Mouse (Mus musculus): ENCODE results near the gene Micu1. TPM values are rescaled to one million over a fixed set of nuclear protein-coding genes. Genes with fewer than 3 reads are reported as not detected.

Micu1 gene
- total RNA-seq, 2 experiments from 2014 or later: 59.2 to 67.9 TPM

DNA sequence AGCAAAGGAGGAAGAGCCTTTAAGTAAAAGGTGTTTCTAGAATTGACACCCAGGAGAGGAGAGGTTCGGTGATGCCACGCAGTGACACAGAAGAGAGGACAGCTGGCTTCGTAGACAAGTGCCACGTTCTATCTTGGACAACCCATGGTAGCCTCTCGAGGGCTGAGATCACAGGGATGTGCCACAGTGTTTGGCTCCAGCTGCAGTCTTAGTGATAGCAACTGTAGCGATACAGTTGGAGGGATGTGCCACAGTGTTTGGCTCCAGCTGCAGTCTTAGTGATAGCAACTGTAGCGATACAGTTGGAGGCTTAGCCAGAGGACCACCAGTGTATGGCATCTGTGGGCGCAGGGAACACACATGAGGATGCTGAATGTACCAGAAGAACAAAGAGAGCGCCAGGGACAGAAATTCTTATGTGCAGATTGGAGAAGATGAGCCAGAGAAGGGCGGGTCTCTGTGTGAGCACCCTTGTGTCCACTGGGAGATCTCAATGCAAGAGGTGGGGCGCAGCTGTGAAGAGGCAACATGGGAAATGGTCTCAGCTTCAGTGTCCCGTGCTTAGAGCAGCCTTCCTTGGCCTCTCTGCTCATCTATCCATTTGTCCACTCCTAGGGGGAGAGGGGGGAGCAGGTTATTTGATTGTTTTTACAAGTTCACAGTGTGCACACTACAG is 98.7 kb downstream of the Micu1 start:
- no peak for DNase-seq (ENCODE audit: low spot score in 2 of 2)

DNA sequence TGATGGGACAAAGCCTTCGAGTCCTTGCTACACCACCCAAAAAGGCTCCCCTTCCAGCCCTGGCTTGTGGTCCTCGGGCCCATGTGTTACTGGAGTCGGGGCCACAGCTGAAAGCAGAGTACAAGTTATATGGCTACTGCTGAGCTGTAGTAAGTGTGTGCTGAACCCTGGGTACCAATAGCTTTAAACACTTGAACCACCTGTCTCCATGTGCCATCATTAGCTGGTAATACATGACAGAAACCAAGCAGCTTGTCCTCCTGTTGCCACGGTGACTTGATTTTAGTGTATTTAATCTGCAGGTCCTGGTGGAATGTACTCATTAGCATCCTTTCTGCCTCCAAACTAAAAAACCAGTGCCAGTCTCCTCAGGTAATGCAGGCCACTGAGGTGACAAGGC is 106.4 kb downstream of the Micu1 start:
- DNase-seq (ENCODE audit: low spot score in 2 of 2): no peak

DNA sequence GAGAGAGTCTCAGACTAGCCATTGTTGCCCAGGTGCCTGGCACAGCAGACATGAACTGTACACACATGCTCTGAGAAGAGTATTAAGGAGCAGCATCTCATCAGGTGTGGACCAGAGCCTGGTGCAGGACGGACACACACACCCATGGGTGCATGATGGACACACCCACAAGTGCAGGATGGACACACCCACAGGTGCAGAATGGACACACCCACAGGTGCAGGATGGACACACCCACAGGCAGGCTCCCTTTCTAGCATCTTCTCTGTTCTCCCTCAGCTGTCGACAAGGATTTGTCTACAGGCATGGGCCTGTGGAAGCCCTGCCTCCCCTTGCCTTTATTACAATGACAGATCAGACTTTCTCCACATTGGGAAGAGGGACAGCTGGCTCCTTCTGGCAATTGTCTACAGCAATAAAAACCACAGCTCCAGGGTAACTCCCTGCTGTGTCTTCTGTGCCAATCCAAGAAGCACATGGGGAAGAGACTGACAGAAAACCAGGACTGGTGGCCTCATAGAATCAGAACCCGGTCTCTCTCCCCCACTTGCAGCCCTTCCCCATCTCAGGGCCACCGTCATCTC is 107.8 kb downstream of the Micu1 start:
- DNase-seq (ENCODE audit: low spot score in 2 of 2): no peak

DNA sequence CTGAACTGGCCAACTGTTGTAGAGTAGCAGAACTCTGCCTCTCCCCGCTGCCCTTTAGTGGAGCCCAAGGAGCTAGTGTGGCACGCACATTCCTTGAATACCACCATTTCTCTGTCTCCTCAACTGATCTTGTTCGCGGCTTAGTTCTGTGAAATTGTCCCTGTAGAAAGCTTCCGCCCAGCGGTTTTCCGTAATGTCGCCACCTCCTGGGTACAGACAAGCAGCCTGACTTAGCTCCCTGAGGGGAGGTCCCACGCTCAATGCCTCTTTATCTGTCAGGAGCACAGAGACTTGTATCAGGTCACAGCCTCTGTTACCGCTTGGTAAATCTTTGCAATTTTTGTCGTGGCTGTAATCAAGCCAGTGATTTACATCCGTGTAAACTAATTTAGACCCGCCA is 110.7 kb downstream of the Micu1 start:
- DNase-seq (ENCODE audit: low spot score in 2 of 2): no peak

DNA sequence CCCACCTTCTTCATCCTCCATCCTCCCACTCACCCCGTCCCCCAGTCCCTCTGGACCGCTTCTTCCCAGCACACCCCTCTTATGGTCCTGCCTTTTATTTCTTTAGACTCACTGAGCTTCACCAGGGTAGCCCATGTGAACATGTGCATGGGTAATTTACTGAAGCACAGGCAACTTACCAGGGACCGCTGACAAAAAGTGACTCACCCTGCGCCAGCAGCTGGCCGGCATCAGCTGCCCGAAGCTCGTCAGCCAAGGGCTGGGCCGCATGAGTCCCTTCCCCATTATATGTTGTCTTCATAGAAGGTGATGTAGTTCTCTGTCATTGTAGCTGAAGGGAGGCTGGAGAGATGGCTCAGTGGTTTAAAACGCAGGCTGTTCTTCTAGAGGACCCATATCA is 111.5 kb downstream of the Micu1 start:
- DNase-seq (ENCODE audit: low spot score in 2 of 2): no peak

DNA sequence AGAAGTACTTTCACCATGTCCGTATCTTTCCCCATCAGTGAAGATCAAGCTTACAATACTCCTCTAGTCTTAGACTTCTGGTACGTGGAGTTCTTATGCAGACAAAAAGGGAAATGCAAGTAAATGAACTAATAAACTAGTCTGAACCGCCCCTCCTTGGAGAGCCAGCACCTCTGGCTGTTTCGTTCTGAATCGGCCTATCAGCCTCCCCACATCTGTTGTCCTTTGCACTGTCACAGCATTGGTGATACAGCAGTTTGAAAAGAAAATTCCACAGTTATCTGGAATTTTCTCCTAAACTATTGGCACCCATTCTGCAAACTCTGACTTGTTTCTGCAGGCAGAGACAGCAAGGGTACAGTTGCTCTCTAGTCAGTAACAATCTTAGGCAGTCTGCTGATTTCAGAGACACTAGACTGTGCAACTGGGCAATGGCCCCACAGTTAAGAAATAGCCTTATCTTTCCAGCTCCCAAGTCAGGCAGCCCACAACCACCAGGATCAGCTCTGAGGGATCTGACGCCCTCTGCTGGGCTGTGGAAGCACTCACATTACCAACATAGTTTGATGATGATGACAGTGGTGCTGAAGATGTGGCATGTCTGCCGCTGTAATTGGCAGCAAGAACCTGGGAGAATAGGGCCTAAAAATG is 112.4 kb downstream of the Micu1 start:
- DNase-seq (ENCODE audit: low spot score in 2 of 2): peak; percentile 30 to 40

DNA sequence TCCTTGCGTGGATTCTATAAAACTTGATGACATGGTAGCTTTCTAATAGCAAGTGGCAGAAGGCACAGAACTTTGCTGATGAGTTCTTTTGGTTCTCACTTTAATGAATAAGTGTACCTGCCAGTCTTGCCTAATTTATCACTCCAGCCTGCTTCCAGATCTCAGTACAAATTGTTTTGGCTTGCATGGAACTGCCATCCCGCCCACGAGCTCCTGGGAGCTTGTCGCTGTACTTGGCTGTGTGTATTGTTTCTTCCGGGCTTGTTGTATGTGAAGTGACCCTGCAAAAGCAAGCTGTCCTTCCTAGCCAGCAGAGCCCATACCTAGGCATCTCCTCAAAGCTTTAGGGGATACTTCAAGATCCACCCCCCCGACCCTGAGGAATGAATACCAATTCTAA is 114.3 kb downstream of the Micu1 start:
- no peak for DNase-seq (ENCODE audit: low spot score in 2 of 2)

DNA sequence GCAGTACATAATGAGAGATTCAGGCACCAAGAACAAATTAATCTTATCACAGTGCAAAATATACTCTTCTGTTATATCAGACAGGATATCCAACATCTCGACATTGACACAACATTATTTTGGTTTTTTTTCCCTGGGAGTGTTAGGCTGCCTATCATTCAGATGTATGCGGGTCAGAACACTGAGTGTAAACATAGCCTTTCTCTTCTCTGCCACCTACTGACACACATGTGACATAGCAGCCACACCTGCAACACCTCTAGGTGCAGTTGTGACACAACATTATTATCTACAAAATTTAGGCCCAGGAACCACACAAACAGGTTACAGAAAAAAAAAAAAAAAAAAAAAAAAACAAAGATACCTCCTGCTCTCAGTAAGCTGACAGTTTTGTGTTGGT is 115.3 kb downstream of the Micu1 start:
- DNase-seq (ENCODE audit: low spot score in 2 of 2): no peak

DNA sequence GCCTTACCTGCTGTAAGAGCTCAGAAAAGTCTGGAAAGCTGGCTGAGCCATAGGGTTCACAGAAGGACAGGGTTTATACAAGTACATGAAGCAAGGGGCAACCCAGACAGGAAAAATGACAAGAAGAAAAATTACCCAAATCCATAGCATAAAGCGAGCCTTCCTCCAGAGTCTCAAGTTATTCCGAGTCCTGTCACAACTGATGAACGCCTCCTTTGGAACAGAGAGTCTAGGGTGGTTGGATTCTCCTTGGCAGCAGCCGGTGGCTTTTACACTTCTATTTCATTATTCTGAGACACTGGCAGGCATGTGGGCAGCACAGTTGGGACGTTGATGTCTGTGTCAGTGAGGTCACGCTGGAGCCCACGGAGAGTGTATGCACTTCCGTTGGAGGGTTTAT is 115.7 kb downstream of the Micu1 start:
- no peak for DNase-seq (ENCODE audit: low spot score in 2 of 2)

DNA sequence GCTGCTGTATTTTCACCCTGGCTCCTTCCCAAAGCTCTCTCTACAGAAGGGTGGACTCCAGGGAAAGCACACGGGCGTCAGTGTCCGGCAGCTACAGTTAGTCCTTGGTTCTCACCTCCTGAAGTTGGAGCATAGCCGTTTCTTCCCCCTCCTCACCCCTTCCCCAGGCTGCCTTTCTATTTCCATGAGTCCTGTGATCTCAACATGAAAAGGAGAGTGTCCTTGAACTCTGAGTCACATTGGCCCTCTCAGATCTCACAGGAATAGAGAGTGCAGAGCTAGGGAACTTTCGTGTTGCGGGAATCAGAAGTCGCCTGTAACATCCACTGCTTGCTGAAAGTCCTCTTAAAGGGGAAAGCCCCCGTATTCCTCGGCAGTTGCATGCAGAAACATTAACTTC is 116.9 kb downstream of the Micu1 start:
- DNase-seq (ENCODE audit: low spot score in 2 of 2): no peak

DNA sequence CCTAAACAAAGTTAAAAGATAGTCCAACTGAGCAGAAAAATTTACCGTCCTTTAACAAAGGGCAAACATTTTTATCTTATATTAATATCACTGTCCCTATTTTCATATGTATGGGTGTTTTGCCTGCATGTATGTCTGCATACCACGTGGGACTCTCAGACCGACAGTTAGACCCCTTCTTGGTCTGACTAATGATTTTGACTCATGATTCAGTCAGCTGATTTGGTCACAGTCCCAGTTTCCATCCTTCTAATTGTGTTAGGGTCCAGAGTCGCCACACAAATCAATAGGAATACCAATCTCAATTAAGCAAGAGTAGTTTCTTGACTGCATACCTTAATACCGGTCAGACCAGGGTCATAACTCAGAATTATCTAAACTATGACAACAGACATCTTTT is 118.6 kb downstream of the Micu1 start:
- no peak for DNase-seq (ENCODE audit: low spot score in 2 of 2)

DNA sequence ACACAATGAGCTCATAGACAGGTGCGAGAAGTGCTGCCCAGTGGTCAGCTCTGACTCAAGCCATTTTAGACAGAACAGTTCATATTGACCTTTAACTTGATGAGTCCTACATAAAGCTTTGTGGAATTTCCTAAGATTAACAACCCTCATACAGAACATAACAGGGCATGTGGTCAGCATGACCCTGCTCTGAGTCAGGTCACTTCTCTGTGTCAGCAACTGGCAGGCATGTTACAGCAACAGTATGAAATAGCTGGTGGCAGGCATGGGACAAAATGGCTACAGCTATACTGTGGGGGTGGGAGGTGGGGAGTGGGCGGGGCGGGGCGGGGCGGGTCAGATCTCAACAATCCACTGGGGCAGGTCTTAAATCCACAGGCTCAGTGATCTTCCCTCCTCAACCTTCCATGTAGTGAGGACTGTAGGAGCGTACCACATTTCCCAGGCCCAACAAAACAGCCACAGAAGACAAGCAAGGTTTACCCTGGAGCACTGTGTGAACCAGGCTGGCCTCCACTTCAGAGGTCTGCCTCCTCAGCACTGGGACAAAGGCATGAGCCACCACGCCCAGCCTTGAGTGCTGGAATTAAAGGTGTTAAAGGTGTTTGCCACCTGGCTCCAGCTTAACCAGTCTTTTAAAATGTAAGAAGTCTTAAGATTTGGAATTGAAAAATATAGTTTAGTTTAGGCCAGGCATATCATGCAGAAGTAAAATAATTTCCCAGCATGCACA is 119.2 kb downstream of the Micu1 start:
- DNase-seq (ENCODE audit: low spot score in 2 of 2): no peak

DNA sequence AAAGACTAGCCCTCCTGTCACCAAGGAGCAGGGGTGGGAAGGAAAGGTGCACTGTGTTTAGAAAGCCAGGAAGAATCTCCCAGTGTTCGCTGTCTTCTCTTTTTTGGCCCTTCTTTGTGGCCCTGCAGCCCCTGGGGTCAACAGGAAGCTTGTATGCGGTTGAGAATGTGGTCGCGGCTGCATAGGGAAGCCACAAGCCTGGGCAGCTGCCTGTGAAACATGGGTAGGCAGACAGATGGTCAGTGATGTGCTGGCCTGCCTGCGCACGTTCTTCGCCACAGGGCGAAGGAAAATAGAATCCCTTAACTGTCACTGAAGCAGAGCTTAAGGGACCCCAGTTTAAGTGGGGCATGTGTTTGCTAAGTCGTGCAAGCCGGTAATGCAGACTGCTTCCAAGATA is 120.6 kb downstream of the Micu1 start:
- DNase-seq (ENCODE audit: low spot score in 2 of 2): no peak

DNA sequence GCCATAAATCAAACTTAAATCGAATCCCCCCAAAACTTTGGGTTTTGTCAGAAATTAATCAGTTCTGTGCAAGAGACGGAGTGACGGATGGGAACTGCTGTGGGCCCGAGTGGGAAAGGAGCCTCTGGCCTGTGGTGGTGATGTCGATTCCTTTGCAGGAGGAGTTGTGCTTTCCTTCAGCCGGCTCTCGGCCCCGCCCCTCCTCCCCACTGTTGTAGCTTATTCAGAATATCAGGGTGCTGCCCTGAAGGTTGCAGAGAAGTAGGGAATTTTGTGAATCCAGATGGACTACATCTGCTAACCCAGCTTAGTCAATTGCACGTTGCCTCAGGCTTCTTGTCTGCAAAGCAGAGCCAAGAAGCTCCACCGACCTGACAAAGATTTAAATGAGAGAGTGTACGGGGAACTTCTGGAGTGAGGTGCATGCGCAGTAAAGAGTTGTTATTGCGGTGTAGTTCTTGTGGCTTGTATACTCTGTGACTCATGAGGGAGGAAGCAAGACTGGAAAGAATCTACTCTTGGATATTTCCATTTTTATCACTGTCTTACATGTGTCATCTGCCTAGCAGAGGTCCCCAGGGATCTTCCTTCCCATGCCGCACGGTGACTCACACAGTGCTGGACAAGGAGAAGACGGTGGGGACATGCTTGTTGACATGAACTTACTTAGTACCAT is 123.0 kb downstream of the Micu1 start:
- peak in 1 of 2 experiments; percentile 35 for DNase-seq (ENCODE audit: low spot score in 2 of 2)

DNA sequence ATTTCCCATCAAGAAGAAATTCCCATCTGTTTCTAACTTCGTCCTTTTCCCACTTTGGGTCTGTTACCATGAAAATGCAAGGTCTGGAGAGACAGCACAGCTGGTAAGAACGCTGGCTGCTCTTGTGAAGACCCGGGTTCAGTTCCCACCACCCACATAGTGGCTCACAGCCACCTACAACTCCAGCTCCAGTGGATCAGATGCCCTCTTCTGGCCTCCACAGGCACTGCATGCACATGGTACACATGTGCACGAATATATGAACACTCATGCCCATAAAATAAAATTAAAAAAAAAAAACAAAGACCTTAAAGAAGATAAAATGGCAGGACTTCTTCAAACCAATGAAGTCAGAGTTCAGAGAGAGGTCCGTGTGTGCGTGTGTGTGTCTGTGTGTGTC is 127.6 kb downstream of the Micu1 start:
- no peak for DNase-seq (ENCODE audit: low spot score in 2 of 2)

DNA sequence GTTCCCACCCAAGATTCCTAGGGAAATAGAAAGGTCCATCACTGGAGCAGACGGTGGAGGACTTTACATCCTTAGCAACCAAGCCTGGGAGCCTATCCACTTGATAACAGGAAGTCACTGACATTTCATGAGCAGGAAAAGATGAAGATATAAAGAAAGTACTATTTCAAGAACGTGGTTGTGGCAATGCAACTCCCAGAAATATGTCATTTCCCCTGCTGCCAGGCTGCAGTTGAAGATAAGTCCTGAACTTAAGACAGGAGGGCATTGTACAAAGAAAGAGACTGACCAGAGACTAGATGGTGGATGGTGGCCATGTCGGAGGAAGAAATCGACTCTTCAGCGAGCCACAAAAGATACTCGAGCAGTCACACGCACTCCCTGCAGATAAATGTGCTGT is 129.7 kb downstream of the Micu1 start:
- no peak for DNase-seq (ENCODE audit: low spot score in 2 of 2)

DNA sequence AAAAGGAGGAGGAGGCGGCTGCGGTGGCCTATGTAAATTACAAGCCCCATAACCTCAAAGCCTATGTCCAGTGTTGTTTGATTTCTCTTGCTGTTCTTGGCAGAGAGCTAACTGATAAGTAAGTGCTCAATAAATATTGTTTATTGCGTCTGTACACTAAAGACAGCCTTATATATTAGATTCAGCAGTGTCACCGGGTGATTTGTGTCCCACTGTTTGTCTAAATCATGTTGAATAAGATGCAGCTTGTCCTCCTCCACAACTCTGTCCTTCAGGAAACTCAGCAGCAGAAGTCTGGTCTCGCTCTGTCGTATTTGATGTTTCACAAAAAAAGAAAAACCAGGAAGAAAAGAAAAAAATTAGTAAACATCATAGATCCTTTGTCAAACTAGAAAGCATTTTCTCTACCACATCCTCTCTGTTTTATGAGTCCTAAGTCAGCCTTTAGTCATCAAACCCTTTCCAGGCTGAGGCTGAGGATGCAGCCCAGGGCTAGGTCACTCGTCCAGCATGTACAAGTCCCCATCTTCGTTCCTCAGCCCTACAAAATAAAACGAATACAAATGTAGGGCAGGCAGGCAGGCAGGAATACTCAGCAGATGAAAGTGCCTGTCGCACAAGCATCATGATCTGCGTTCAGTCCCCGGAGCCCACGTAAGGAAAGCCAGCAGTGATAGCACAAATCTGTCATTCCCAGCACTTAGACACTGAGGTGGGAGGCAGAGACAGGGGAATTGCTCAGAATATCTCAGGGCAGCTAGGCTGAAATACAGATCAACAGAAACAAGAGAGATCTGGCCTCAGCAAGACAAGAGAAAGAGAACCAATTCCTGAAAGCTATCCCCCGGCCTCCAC is 133.3 kb downstream of the Micu1 start:
- DNase-seq (ENCODE audit: low spot score in 2 of 2): no peak

DNA sequence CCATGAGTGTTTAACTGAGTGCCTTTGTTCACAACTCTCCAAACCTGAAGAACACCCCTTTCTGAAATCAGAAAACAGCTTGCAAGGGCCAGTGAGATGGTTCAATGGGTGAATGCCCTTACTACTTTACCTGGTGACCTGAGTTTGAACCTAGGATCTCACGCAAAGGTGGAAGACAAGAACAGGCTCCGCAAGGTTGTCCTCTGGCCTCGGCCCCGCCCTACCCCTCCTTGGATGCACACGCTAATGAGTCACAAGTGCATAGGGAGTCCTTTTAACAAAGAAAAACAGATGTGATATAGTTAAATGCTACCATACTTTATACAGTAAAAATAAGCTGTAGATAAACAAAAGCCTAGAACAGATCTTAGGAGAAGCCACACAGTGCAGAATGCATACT is 135.2 kb downstream of the Micu1 start:
- no peak for DNase-seq (ENCODE audit: low spot score in 2 of 2)

DNA sequence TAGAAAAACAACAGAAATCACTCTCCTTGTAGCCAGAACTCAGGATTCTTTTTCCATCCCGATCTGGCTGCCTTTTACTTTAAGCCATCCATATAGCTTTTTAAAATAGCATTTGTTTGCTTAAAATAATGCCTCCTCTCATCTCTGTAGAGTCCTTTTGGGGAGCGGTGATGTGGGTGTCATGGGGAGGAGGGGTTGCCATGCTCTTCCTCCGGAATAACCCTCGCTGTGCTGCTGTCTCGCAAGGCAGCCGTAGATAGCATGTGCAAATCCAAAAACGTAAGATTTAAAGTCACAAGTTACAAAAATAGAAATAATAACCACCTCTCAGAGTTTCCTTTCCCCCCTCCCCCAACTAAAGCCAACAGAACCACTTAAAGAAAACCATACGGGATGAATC is 139.2 kb downstream of the Micu1 start:
- DNase-seq (ENCODE audit: low spot score in 2 of 2): no peak

DNA sequence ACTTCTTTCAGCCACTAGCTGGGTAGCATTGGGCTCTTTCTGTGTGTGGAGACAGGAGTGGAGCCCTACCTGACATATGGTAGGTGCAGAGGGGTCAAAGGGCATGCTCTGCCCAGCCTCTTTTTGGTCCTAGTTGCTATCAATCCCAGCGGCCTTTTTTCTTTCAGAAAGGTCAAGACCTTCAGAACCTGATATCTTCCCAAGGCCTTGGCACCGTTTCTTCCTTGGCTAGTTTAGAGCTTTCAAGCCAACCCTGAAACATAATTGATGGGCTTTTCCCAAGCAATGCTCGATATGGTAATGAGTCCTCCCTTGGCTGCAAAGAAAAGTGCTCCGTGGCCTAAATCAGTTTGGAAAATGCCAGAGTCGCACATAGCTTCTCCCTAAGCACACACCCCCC is 140.8 kb downstream of the Micu1 start:
- DNase-seq (ENCODE audit: low spot score in 2 of 2): no peak

DNA sequence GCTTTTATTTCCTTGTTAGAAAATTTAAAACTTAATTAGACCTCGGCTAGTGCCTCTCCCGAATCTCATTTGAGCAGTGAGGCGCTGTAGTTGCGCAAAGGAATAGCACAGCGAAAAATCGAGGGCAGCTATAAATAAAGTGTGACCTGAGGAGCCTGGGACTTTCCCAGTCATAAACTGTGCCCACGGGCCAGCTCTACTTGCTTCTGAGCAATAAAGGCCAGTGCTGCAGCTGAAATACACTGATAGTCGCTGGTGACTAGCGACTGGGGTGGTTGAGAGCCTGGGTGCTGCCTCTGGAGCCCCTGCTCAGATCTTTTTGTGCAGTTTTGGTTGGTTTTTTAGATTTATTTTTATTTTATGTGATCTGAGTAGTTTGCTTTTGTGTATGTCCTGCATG is 142.4 kb downstream of the Micu1 start:
- DNase-seq (ENCODE audit: low spot score in 2 of 2): no peak

Measured in adrenal gland, adult 18-20 months (tissue).